Mouse (Mus musculus): ENCODE measurements around the gene Cluh.
A peak's percentile ranks its signal among the peaks of the same experiment; 100 is the strongest.

The Cluh gene

GRCm38 (mm10) chr11:74672901-74673513 lies 23.7 kb downstream of the Cluh start:
- no peak for DNase-seq (ENCODE audit: low spot score in 2 of 2)

GRCm38 (mm10) chr11:74673561-74673960 lies 24.3 kb downstream of the Cluh start:
- no peak for DNase-seq (ENCODE audit: low spot score in 2 of 2)

- no peak for DNase-seq (ENCODE audit: low spot score in 2 of 2)
Measured at GRCm38 (mm10) chr11:74674713-74675112, 25.4 kb downstream of the Cluh start.

- peak; percentile 46 to 64 for DNase-seq (ENCODE audit: low spot score in 2 of 2)
Measured at GRCm38 (mm10) chr11:74675156-74675555, 25.9 kb downstream of the Cluh start.

GRCm38 (mm10) chr11:74692151-74692550 lies 42.9 kb downstream of the Cluh start:
- no peak for DNase-seq (ENCODE audit: low spot score in 2 of 2)

GRCm38 (mm10) chr11:74699505-74699904 lies 50.2 kb downstream of the Cluh start:
- DNase-seq (ENCODE audit: low spot score in 2 of 2) = no peak

- no peak for DNase-seq (ENCODE audit: low spot score in 2 of 2)
Measured at GRCm38 (mm10) chr11:74704068-74704467, 54.8 kb downstream of the Cluh start.

- no peak for DNase-seq (ENCODE audit: low spot score in 2 of 2)
Measured at GRCm38 (mm10) chr11:74708781-74709180, 59.5 kb downstream of the Cluh start.

GRCm38 (mm10) chr11:74710671-74711070 lies 61.4 kb downstream of the Cluh start:
- no peak for DNase-seq (ENCODE audit: low spot score in 2 of 2)

- no peak for DNase-seq (ENCODE audit: low spot score in 2 of 2)
Measured at GRCm38 (mm10) chr11:74715971-74716525, 66.8 kb downstream of the Cluh start.
